Comparison of ENCODE assay signal across 27 mouse cellular contexts in genomic region chr6:31368559-31368958, GRCm38 (mm10). TPM values are rescaled to one million over a fixed set of nuclear protein-coding genes. Genes with fewer than 3 reads are reported as not detected.
DNase-seq lines count a peak whose midpoint lies in the region; ATAC-seq and TF ChIP-seq lines count a peak whose summit lies in the region.
"Had no signal": no experiment of that assay in that cellular context is flagged by ENCODE, and none has a peak within 500 bp of the region (broad histone marks: within the 10 kb centered on the region; RNA-seq: fewer than 3 reads in every experiment).

No protein-coding gene starts in this region.

- TF ChIP-seq CTCF in hindbrain, postnatal 0 days (IDR thresholded peaks at IDR 0.05; ENCODE audit: low read depth) = peak; percentile 36
- TF ChIP-seq CTCF in midbrain, postnatal 0 days (IDR thresholded peaks at IDR 0.05) = peak; percentile 49
- TF ChIP-seq CTCF in MEL (IDR thresholded peaks at IDR 0.05 in 2 of 3, conservative IDR thresholded peaks at IDR 0.05 in 1 of 3; ENCODE audit: control insufficient read depth in 1 of 3, insufficient read depth in 1 of 3, low read depth in 2 of 3, low read length in 3 of 3, poor library complexity in 1 of 3, severe bottlenecking in 1 of 3) = peak in 2 of 3 experiments; percentile 24 to 65; a peak in 3 of 6 replicates

- no peak for TF ChIP-seq EP300 in MEL (IDR thresholded peaks at IDR 0.05; ENCODE audit: low read depth in 1 of 2, low read length in 2 of 2)

- TF ChIP-seq RAD21 in MEL (IDR thresholded peaks at IDR 0.05; ENCODE audit: low read depth, low read length) = no peak; the same call in none of the 2 replicates

- no peak for DNase-seq in hindbrain, postnatal 0 days (ENCODE audit: low spot score)
- no peak for DNase-seq in midbrain, postnatal 0 days (ENCODE audit: low spot score)
- DNase-seq in midbrain, embryonic 11.5 days (ENCODE audit: low spot score, missing footprints) = no peak
- DNase-seq in MEL (ENCODE audit: low read depth, low spot score) = no peak
- no peak for DNase-seq in adrenal gland, postnatal 4 days (ENCODE audit: low spot score in 2 of 2)
- no peak for DNase-seq in thymus, postnatal 25 days
- DNase-seq in frontal cortex, postnatal 10 days (ENCODE audit: low spot score in 2 of 2) = no peak
- DNase-seq: cerebellum, adult 2 months; cerebellum, postnatal 25 days; gastrocnemius, postnatal 10 days; heart, postnatal 14 days; kidney, adult 18-20 months; kidney, postnatal 10 days; liver, embryonic 13.5 days; lung, postnatal 36 days; midbrain, embryonic 14.5 days; thymus, postnatal 36 days had no signal

- no peaks in the 10 kb centered on the region for H3K36me3 ChIP-seq in hindbrain, postnatal 0 days (ENCODE audit: insufficient read depth, low read length)
- H3K36me3 ChIP-seq in hindbrain, embryonic 16.5 days (ENCODE audit: control insufficient read depth, insufficient read depth, low read length) = no peaks in the 10 kb centered on the region
- H3K36me3 ChIP-seq in midbrain, postnatal 0 days (ENCODE audit: insufficient read depth, low read length) = no peaks in the 10 kb centered on the region
- H3K36me3 ChIP-seq in midbrain, embryonic 11.5 days (ENCODE audit: control insufficient read depth, insufficient read depth, low read length) = no peaks in the 10 kb centered on the region
- H3K36me3 ChIP-seq in MEL (ENCODE audit: control insufficient read depth in 1 of 2, insufficient read depth in 2 of 2, low read length in 2 of 2) = no peaks in the 10 kb centered on the region
- H3K36me3 ChIP-seq: embryonic facial prominence, embryonic 13.5 days; forebrain, embryonic 12.5 days; heart, embryonic 13.5 days; limb, embryonic 12.5 days; liver, embryonic 13.5 days; lung, embryonic 15.5 days; neural tube, embryonic 13.5 days had no signal

- no peak overlapping the region for H3K4me2 ChIP-seq in hindbrain, postnatal 0 days (ENCODE audit: low read depth, low read length)
- H3K4me2 ChIP-seq in hindbrain, embryonic 16.5 days (ENCODE audit: low read length) = no peak overlapping the region
- no peak overlapping the region for H3K4me2 ChIP-seq in midbrain, postnatal 0 days (ENCODE audit: low read depth, low read length, poor library complexity, severe bottlenecking)
- no peak overlapping the region for H3K4me2 ChIP-seq in midbrain, embryonic 11.5 days
- H3K4me2 ChIP-seq: embryonic facial prominence, embryonic 13.5 days; forebrain, embryonic 12.5 days; heart, embryonic 13.5 days; limb, embryonic 12.5 days; liver, embryonic 13.5 days; lung, embryonic 15.5 days; neural tube, embryonic 13.5 days had no signal

- TF ChIP-seq POLR2A in MEL (IDR thresholded peaks at IDR 0.05; ENCODE audit: control insufficient read depth in 1 of 2, insufficient read depth in 1 of 2, low read depth in 1 of 2, low read length in 2 of 2, poor library complexity in 1 of 2) = no peak

- no peak overlapping the region for H3K9ac ChIP-seq in hindbrain, postnatal 0 days (replicated peaks; ENCODE audit: low read length)
- no peak overlapping the region for H3K9ac ChIP-seq in hindbrain, embryonic 16.5 days (ENCODE audit: low read depth, low read length)
- no peak overlapping the region for H3K9ac ChIP-seq in midbrain, postnatal 0 days (replicated peaks; ENCODE audit: low read length, poor library complexity, severe bottlenecking)
- H3K9ac ChIP-seq in midbrain, embryonic 11.5 days (ENCODE audit: low read length) = no peak overlapping the region
- no peak overlapping the region for H3K9ac ChIP-seq in MEL (ENCODE audit: control insufficient read depth, low read depth, low read length, poor library complexity, severe bottlenecking)
- H3K9ac ChIP-seq: embryonic facial prominence, embryonic 13.5 days; forebrain, embryonic 12.5 days; heart, embryonic 13.5 days; limb, embryonic 12.5 days; liver, embryonic 13.5 days; lung, embryonic 15.5 days; neural tube, embryonic 13.5 days had no signal

- no peak for ATAC-seq in hindbrain, postnatal 0 days
- ATAC-seq in hindbrain, embryonic 16.5 days = no peak
- no peak for ATAC-seq in midbrain, postnatal 0 days (ENCODE audit: low FRiP score)
- ATAC-seq in midbrain, embryonic 11.5 days (ENCODE audit: low FRiP score) = no peak
- ATAC-seq: inflammation-experienced regulatory T-cells, adult 6 months had no signal

- H3K79me2 ChIP-seq in MEL (ENCODE audit: control insufficient read depth, insufficient read depth, low read length, poor library complexity) = no peaks in the 10 kb centered on the region

- H3K27ac ChIP-seq in hindbrain, postnatal 0 days = no peak overlapping the region
- H3K27ac ChIP-seq in hindbrain, embryonic 16.5 days (ENCODE audit: low read depth, low read length) = no peak overlapping the region
- no peak overlapping the region for H3K27ac ChIP-seq in midbrain, postnatal 0 days (ENCODE audit: low read depth, low read length)
- H3K27ac ChIP-seq in midbrain, embryonic 11.5 days (ENCODE audit: low read depth, low read length) = no peak overlapping the region
- no peak overlapping the region for H3K27ac ChIP-seq in MEL (ENCODE audit: control insufficient read depth, low read depth, low read length)
- H3K27ac ChIP-seq: embryonic facial prominence, embryonic 13.5 days; forebrain, embryonic 12.5 days; heart, embryonic 13.5 days; limb, embryonic 12.5 days; liver, embryonic 13.5 days; lung, embryonic 15.5 days; neural tube, embryonic 13.5 days had no signal

- WGBS in hindbrain, postnatal 0 days = 64% methylated on average over 1 of the region's 1 CpGs
- WGBS in hindbrain, embryonic 16.5 days = 51% methylated on average over 1 of the region's 1 CpGs
- WGBS in midbrain, postnatal 0 days = 39% methylated on average over 1 of the region's 1 CpGs
- WGBS in midbrain, embryonic 11.5 days = 55% methylated on average over 1 of the region's 1 CpGs

- H3K9me3 ChIP-seq in hindbrain, postnatal 0 days (ENCODE audit: low read length) = no peaks in the 10 kb centered on the region
- no peaks in the 10 kb centered on the region for H3K9me3 ChIP-seq in hindbrain, embryonic 16.5 days (ENCODE audit: control insufficient read depth, low read length)
- no peaks in the 10 kb centered on the region for H3K9me3 ChIP-seq in midbrain, postnatal 0 days (ENCODE audit: low read length)
- no peaks in the 10 kb centered on the region for H3K9me3 ChIP-seq in midbrain, embryonic 11.5 days (ENCODE audit: control insufficient read depth, low read length)
- no peaks in the 10 kb centered on the region for H3K9me3 ChIP-seq in MEL (replicated peaks; ENCODE audit: insufficient read depth, low read length)
- H3K9me3 ChIP-seq: embryonic facial prominence, embryonic 13.5 days; forebrain, embryonic 12.5 days; heart, embryonic 13.5 days; limb, embryonic 12.5 days; liver, embryonic 13.5 days; lung, embryonic 15.5 days; neural tube, embryonic 13.5 days had no signal

- H3K4me3 ChIP-seq in hindbrain, postnatal 0 days (ENCODE audit: low read length) = no peak overlapping the region
- H3K4me3 ChIP-seq in hindbrain, embryonic 16.5 days (ENCODE audit: low read length) = no peak overlapping the region
- H3K4me3 ChIP-seq in midbrain, postnatal 0 days (ENCODE audit: low read depth, low read length) = no peak overlapping the region
- H3K4me3 ChIP-seq in midbrain, embryonic 11.5 days (ENCODE audit: low read depth, low read length) = no peak overlapping the region
- H3K4me3 ChIP-seq in MEL (ENCODE audit: control insufficient read depth in 1 of 2, insufficient read depth in 1 of 2, low read depth in 2 of 2, low read length in 2 of 2) = no peak overlapping the region
- H3K4me3 ChIP-seq: embryonic facial prominence, embryonic 13.5 days; erythroblast, embryonic 14.5 days; forebrain, embryonic 12.5 days; heart, embryonic 13.5 days; limb, embryonic 12.5 days; liver, embryonic 13.5 days; lung, embryonic 15.5 days; megakaryocyte, embryonic 14.5 days; neural tube, embryonic 13.5 days had no signal

- no peaks in the 10 kb centered on the region for H3K27me3 ChIP-seq in hindbrain, postnatal 0 days (ENCODE audit: insufficient read depth, low read length)
- H3K27me3 ChIP-seq in hindbrain, embryonic 16.5 days (replicated peaks; ENCODE audit: control insufficient read depth, insufficient read depth, low read length) = no peaks in the 10 kb centered on the region
- H3K27me3 ChIP-seq in midbrain, postnatal 0 days (ENCODE audit: insufficient read depth, low read length) = no peaks in the 10 kb centered on the region
- H3K27me3 ChIP-seq in midbrain, embryonic 11.5 days (ENCODE audit: control insufficient read depth, insufficient read depth, low read length) = no peaks in the 10 kb centered on the region
- no peaks in the 10 kb centered on the region for H3K27me3 ChIP-seq in MEL (ENCODE audit: control insufficient read depth in 1 of 2, insufficient read depth in 2 of 2, low read length in 2 of 2)
- H3K27me3 ChIP-seq: embryonic facial prominence, embryonic 13.5 days; forebrain, embryonic 12.5 days; heart, embryonic 13.5 days; limb, embryonic 12.5 days; liver, embryonic 13.5 days; lung, embryonic 15.5 days; neural tube, embryonic 13.5 days had no signal

- peaks cover 4% of the 10 kb centered on the region for H3K4me1 ChIP-seq in hindbrain, postnatal 0 days (ENCODE audit: insufficient read depth, low read length)
- no peaks in the 10 kb centered on the region; the same call in 1 of the 2 replicates for H3K4me1 ChIP-seq in hindbrain, embryonic 16.5 days (ENCODE audit: control insufficient read depth, insufficient read depth, low read depth, low read length)
- H3K4me1 ChIP-seq in midbrain, postnatal 0 days (ENCODE audit: insufficient read depth, low read length) = no peaks in the 10 kb centered on the region
- H3K4me1 ChIP-seq in midbrain, embryonic 11.5 days (ENCODE audit: control insufficient read depth, insufficient read depth, low read length) = no peaks in the 10 kb centered on the region
- peaks cover 0 to 7% of the 10 kb centered on the region in 2 experiments; a peak in 2 of 4 replicates for H3K4me1 ChIP-seq in MEL (ENCODE audit: control insufficient read depth in 1 of 2, insufficient read depth in 2 of 2, low read length in 2 of 2)
- H3K4me1 ChIP-seq: liver, embryonic 13.5 days; neural tube, embryonic 13.5 days had no signal

TF ChIP-seq in MEL, 35 proteins besides CTCF, POLR2A, EP300 and RAD21:
- TF ChIP-seq SMC3 (IDR thresholded peaks at IDR 0.05; ENCODE audit: low read depth, low read length) = peak; percentile 42
- TF ChIP-seq RCOR1 (IDR thresholded peaks at IDR 0.05; ENCODE audit: low read depth, low read length) = no peak
TF ChIP-seq in MEL: peak in this region for 1.

RNA-seq across cellular contexts. Expression of gene Mkln1, which starts 30.0 kb away (rescaled TPM):
- total RNA-seq in hindbrain, postnatal 0 days (2014; rRNA removed) = 48.7 and 53.4 TPM in 2 replicates
- 88.3 and 89.6 TPM in 2 replicates for polyA plus RNA-seq in hindbrain, postnatal 0 days (2015; fragmentation: Nextera tagmentation; extraction: Ambion mirVana)
- 119 and 123 TPM in 2 replicates for polyA plus RNA-seq in hindbrain, embryonic 16.5 days (2015; fragmentation: Nextera tagmentation; extraction: Ambion mirVana)
- 44.4 and 52.0 TPM in 2 replicates for total RNA-seq in midbrain, postnatal 0 days (2014; rRNA removed)
- 72.7 and 84.0 TPM in 2 replicates for polyA plus RNA-seq in midbrain, postnatal 0 days (2015; fragmentation: Nextera tagmentation; extraction: Ambion mirVana)
- 217 and 249 TPM in 2 replicates for polyA plus RNA-seq in midbrain, embryonic 11.5 days (2014; fragmentation: Nextera tagmentation; extraction: Ambion mirVana)
- 126 and 135 TPM in 2 replicates for total RNA-seq in MEL (2012; rRNA removed)
- polyA plus RNA-seq in MEL (2012; ENCODE audit: insufficient read depth in 1 of 2, insufficient read length in 2 of 2, low read depth in 1 of 2, low replicate concordance in 2 of 2, missing spikeins in 1 of 2) = 100 to 1,000 TPM; 115 to 187 TPM
- 100 to 1,000 TPM; 170 TPM for total RNA-seq in adrenal gland, postnatal 4 days (2021)
